Mouse (Mus musculus): ENCODE measurements at regions not wholly inside any gene's neighbourhood (a gene's known extent, or its start where the extent isn't known, plus 50 kb on each side); places are given as distances from the start of the nearest gene placed in this dataset.

- no peak for TF ChIP-seq CTCF (IDR thresholded peaks at IDR 0.05; ENCODE audit: borderline replicate concordance, extremely low read depth, insufficient read depth, insufficient read length)
- TF ChIP-seq POLR2A (IDR thresholded peaks at IDR 0.05; ENCODE audit: borderline replicate concordance, extremely low read depth, insufficient read depth, insufficient read length, poor library complexity, severe bottlenecking): no peak
- DNase-seq (ENCODE audit: low read depth): no peak
Observed at GRCm38 (mm10) chr13:93564902-93565301, 65.3 kb upstream of the Jmy start.

DNA sequence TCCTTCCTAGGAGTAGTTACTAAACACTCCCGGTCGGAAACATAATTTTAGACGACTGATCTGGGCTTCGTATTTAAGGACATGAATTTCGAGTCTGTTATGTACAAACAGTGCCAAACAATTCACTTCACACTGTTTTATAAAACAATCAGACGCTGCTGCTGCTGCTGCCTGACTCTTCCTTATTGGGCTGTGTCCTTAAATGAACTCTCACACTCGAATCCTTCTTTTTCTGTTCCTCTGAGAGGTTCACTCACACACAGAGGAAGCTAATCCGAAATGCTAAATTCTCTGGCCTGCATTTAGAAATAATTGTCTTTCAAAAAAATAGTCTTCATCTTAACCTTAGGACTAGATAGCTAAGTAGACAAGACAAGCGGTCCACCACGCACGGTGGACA is 64.5 kb upstream of the Jmy start:
- TF ChIP-seq CTCF (IDR thresholded peaks at IDR 0.05; ENCODE audit: borderline replicate concordance, extremely low read depth, insufficient read depth, insufficient read length) (no peak), POLR2A (IDR thresholded peaks at IDR 0.05; ENCODE audit: borderline replicate concordance, extremely low read depth, insufficient read depth, insufficient read length, poor library complexity, severe bottlenecking) (no peak)
- no peak for DNase-seq (ENCODE audit: low read depth)

GRCm38 (mm10) chr13:93560282-93560681 is 60.7 kb upstream of the Jmy start:
- DNase-seq (ENCODE audit: low read depth): no peak
- no peak for TF ChIP-seq CTCF (IDR thresholded peaks at IDR 0.05; ENCODE audit: borderline replicate concordance, extremely low read depth, insufficient read depth, insufficient read length)
- TF ChIP-seq POLR2A (IDR thresholded peaks at IDR 0.05; ENCODE audit: borderline replicate concordance, extremely low read depth, insufficient read depth, insufficient read length, poor library complexity, severe bottlenecking): no peak

- TF ChIP-seq POLR2A (IDR thresholded peaks at IDR 0.05; ENCODE audit: borderline replicate concordance, extremely low read depth, insufficient read depth, insufficient read length, poor library complexity, severe bottlenecking) (no peak), CTCF (IDR thresholded peaks at IDR 0.05; ENCODE audit: borderline replicate concordance, extremely low read depth, insufficient read depth, insufficient read length) (no peak)
- no peak for DNase-seq (ENCODE audit: low read depth)
Observed at GRCm38 (mm10) chr13:93558603-93559002, 59.0 kb upstream of the Jmy start.

GRCm38 (mm10) chr13:93556119-93556518 is 56.5 kb upstream of the Jmy start:
- DNase-seq (ENCODE audit: low read depth): no peak
- TF ChIP-seq CTCF (IDR thresholded peaks at IDR 0.05; ENCODE audit: borderline replicate concordance, extremely low read depth, insufficient read depth, insufficient read length) (no peak), POLR2A (IDR thresholded peaks at IDR 0.05; ENCODE audit: borderline replicate concordance, extremely low read depth, insufficient read depth, insufficient read length, poor library complexity, severe bottlenecking) (no peak)

- no peak for DNase-seq (ENCODE audit: low read depth)
- TF ChIP-seq CTCF (IDR thresholded peaks at IDR 0.05; ENCODE audit: borderline replicate concordance, extremely low read depth, insufficient read depth, insufficient read length) (no peak), POLR2A (IDR thresholded peaks at IDR 0.05; ENCODE audit: borderline replicate concordance, extremely low read depth, insufficient read depth, insufficient read length, poor library complexity, severe bottlenecking) (no peak)
Observed at GRCm38 (mm10) chr13:93554901-93555300, 55.3 kb upstream of the Jmy start.

DNA sequence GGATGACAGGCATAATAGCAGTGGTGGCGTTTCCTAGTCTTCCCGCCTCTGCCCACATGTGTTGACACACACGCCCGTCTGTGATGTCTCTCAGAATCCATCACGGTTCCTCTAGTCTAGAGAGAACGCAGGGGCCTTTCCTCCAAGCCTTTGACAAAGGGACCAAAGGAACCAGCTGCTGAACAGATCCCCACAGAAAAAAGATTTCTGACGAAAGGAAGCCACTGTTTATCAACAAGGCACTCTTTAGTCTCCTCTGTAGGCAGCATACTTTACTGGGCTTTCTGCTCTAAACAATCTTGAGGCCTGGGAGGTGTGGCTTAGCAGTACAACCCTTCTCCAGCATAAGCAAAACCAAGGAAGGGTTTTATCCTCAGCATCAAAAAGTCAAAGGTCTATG is 54.3 kb upstream of the Jmy start:
- TF ChIP-seq POLR2A (IDR thresholded peaks at IDR 0.05; ENCODE audit: borderline replicate concordance, extremely low read depth, insufficient read depth, insufficient read length, poor library complexity, severe bottlenecking): no peak
- no peak for TF ChIP-seq CTCF (IDR thresholded peaks at IDR 0.05; ENCODE audit: borderline replicate concordance, extremely low read depth, insufficient read depth, insufficient read length)
- DNase-seq (ENCODE audit: low read depth): no peak

DNA sequence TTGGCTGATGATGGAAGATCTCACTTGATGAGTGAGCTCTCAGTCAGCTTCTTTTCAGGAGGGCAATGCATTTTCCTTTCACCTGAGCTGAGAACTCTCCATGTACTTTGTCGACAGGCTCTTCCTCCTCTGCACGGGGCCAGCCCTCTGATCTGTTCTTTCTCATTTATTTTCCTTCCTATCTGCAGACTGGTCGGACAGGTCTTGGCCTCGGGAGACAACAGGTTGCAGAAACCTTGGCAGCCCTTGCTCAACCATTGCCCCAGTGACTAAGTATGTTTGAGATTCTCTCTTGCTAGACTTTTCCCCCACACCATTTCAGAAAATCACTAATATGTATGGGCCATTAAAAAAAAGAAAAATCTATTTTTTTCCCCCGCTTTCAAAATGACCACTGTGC is 53.7 kb upstream of the Jmy start:
- TF ChIP-seq POLR2A (IDR thresholded peaks at IDR 0.05; ENCODE audit: borderline replicate concordance, extremely low read depth, insufficient read depth, insufficient read length, poor library complexity, severe bottlenecking): no peak
- TF ChIP-seq CTCF (IDR thresholded peaks at IDR 0.05; ENCODE audit: borderline replicate concordance, extremely low read depth, insufficient read depth, insufficient read length): no peak
- DNase-seq (ENCODE audit: low read depth): no peak

DNA sequence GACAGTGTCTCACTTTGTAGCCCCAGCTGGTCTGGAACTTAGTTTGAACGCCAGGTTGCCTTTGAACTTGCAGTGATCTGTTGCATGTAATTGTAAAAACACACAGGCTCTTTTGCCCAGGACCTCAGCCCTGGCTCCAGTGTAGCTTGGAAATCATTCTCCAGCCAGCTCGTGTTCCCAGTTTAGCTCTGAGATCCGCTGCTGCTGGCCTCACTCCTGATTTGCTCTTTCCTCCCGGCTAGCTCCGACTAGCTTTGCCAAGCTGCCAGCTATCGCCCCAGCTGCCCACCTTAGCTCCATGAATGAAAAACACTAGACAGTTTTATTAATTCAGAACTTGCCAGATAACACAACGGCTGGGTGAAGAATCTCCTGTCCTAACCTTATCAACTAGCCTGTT is 50.7 kb upstream of the Jmy start:
- DNase-seq (ENCODE audit: low read depth): peak; percentile 9
- no peak for TF ChIP-seq CTCF (IDR thresholded peaks at IDR 0.05; ENCODE audit: borderline replicate concordance, extremely low read depth, insufficient read depth, insufficient read length)
- TF ChIP-seq POLR2A (IDR thresholded peaks at IDR 0.05; ENCODE audit: borderline replicate concordance, extremely low read depth, insufficient read depth, insufficient read length, poor library complexity, severe bottlenecking): no peak
